Mouse (Mus musculus) naive thymus-derived CD4-positive, alpha-beta T cell, adult 5 months (primary cell): ENCODE measurements around the gene Bag6. TPM values are rescaled to one million over a fixed set of nuclear protein-coding genes. Genes with fewer than 3 reads are reported as not detected.

ENCODE experiments used
- polyA plus RNA-seq: library from polyadenylated mRNA; unstranded; fragments of 100-300 nt; shearing (Covaris generic); gene quantifications from one replicate; pipeline ENCODE4 v1.2.1, GENCODE M21; 2017

Bag6 gene
- polyA plus RNA-seq: 77.8 TPM

DNA sequence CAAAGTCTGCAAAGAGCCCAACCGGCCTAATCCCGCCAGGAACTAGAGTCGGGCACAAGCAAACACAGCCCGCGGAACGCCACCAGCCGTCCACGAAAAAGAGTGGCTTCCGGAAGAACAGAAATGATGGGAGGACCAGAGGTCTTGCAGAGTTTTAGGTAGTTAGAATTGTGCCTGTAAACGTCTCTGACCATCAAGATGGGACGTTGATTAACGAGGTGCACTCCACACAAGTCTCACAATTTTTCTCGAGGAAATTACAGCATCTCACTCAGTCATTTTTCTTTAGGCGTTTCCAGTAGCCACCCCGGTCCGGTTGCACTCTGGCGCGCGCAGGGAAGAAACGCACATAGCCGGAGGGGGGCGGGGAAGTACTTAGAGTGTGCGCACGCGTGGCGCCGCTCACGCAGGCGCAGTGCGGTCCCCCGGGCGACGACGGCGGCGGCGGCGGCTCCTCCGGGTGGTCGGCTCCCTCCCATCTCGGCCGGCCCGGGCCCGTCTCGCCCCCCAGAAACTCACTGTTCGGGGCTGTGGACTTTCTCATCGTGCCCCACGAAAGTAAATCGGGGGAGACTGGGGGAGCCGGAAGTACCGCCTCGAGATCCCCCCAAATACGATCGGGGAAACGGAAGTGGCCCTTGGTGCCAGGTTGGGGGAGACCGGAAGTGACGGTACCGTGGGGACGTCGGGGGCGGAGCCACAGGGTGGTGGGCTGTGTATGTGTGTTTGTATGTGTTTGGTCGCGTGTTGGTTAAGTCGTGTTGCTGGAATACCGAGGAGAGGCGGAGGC is at the start of gene Bag6:
Bag6 (plus strand) TSS at position 378 of the 790 bp plus-strand sequence.

DNA sequence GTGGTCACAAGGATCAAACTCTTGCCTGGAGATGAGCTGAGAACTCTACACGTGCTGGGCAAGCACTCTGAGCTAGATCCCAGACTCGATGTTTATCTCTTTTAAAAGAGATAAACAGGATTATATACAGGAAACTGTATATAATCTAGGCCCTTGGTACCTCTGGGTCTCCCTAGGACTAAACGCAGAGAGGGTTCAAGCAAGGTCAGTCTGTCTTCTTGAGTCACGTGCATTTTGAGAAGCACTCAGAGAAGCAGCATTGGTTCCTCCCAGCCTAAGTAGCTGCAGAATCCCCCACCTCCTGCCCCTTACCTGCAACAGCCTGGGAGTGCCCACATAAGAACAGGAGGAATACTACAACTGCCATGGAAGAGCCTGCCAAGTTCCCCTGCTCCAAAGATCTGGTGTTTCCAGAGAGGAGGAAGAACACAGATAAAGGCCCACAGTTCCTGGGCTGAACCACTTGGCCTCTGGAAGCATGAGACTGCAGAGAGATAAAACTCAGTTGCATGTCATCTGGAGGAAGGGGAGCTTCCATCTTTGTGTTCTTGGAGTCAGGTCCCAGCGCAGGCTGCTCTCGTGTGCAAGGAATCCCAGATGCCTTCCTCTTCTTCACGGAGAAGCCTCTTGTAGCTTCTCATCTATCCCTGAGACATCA is 49.6 kb upstream of the Bag6 start, which contains the start of gene Ly6g6f:
Ly6g6f (minus strand) TSS at position 403 of the 658 bp plus-strand sequence.

DNA sequence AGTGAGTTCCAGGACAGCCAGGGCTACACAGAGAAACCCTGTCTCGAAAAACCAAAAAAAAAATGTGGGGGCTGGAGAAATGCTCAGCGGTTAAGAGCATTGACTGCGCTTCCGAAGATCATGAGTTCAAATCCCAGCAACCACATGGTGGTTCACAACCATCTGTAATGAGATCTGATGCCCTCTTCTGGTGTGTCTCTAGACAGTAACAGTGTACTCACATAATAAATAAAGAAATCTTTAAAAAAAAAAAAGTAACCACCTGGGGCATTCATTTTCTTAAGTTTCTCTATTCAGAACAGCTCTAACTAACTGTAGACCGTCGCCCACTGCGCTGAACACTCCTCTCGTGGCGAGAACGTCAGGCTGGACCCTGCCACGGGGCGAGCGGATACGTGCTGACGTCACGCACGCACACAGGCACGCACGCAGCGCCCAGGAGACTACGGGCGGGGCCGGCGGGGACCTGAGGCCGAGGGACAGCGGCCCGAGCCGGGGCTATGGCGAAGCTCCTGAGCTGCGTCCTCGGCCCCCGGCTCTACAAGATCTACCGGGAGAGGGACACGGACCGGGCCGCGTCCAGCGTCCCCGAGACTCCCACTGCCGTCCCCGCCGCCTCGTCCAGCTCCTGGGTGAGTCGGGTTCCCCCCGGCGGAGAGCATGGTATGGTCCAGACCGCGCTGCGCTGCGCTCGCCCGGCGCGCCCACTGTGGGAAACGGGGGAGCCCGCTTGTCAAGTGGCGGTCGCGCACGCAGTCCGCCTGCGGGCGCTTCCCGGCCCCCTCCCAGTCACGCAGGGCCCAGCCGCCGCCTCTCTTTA is 45.9 kb upstream of the Bag6 start, which contains the start of gene Abhd16a:
Abhd16a (plus strand) TSS at position 439 of the 820 bp plus-strand sequence.

DNA sequence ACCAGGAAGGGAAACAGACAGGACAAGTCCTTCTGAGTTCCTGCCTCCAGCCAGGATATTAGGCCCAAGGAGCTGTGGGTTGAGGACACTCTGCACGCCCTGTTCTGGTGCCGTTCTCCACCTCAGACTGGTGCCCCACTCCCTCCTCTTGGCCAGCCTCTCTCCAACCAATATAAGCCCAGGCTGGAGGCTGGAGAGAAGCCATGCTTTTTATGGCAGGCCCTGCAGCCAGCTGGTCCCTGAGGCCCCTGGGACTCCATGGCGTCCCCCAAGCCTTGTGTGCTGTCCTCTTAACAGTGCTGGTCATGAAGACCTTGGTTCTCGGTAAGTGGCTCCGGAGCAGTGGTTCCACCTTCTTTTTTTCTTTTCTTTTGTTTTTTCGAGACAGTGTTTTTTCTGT is 26.9 kb upstream of the Bag6 start, which contains the start of gene Ly6g5c:
Ly6g5c (plus strand) TSS at position 183 of the 400 bp plus-strand sequence.

DNA sequence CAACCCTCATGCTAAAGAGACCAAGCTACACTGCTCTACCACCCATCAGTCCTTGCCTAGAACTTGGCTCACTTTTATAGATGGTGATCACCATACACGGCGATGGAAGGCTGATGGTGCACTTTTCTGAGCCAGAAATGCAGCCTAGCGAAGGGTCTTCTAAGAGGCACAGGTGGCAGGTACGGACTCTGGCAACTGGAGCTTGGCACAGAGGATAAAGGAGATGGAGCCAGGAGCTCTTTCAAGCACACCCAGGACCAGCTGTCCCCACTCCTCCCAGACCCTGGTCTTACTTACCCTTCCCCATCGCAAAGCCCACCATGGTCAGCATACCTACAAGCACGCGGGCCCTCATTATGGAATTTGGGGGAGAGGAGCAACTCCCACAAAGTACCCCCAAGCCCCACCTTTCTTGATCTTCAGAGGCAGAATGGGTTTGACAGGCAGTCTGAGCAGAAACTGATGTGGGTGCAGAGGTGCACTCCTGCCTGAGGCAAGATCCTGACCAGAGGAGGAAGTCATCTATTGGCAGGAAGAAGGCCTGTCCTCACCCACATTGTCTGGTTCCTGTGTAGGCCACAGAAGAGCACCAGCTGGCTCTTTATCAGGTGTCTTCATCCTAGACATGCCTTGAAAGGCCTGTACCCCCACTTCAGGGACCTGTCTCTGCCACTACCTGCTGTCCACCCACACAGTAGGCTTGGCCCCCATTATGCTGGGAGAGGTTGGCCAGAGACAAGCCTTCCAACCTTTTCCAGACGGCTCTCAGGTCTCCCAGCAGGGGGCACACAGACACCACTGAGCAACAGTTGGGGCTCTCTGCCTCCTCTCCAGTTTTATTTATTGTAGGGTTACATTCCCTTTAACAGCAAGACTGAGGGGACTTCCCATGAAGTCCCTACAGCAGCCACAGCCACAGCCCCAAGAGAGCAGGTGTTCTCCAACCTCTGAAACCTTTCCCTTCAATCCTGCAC is 19.6 kb upstream of the Bag6 start, which contains the start of gene Ly6g5b:
Ly6g5b (minus strand) TSS at position 383 of the 974 bp plus-strand sequence.

DNA sequence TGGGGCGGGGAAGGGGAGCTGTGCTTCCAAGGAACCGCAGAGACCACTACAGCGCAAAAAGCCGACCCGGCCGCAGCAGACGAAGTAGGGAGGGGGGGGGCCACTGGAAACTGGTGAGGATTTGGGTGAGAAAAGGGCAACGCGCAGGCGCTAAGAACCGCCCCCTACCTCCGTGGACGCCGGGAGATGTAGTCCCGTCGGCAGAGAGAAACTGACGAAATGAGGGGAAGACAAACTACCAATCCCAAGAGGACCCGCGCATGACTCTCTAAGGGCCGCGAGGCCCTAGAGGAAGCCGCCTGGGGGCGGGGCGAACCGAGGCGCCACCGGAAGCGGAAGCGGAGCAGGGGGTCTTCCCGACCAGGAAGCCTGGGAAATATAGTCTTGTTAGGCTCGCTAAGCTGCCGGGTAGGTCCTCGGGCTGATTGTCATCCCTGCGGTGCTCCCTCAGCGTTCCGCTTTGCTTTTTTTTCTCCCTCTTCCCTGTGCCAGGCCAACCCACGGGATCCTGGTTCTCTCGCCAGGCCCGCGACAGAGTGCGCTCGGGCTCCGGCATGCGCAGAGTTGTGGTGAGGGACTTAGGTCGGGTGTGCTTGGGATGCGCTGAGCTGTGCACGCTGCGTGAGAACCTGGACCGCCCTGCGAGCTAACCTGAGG is 13.7 kb upstream of the Bag6 start, which contains the start of gene Gpank1:
Gpank1 (plus strand) TSS at position 313 of the 657 bp plus-strand sequence.

DNA sequence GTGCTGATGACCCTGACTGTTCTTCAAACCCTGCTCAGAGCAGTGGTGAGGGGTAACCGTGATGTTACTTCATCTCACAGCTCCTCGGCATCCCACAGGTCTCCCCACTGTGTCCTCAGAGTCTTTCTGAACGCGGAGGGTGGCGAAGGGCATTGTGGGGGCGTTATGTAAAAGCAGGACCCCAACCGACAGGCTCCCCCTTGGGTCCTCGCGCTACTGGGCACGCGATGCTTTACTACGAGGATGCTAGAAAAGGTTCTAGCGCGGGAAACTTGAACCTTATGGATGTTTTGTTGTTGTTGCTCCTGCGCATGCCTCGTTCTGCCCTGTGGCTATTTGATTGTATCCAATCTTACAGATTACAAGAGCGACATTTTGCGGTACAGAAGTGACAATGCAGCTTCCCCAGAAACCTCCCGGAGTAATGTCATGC is 13.1 kb upstream of the Bag6 start, which contains the start of gene Csnk2b:
Csnk2b (minus strand) TSS at position 183 of the 433 bp plus-strand sequence.

DNA sequence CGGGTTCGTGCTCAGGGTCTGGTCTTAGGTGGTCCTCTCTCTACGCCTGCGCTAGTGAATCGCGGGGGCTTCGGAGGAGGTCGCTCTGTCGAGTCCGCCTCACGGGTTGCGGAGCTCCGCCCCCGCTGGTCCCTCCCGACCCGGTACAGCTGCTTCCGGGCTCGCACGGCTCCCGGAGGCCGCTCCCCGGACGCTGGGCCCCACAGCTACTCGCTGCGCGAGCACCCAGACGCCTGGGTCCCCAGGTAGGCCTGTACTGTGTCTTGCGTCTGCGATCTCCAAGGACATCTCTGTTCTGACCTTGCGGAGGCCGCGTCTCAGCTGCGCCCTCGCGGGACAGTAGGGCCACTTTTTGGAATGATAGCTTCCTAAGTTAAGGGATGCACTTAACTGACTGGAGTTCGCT is 8.8 kb upstream of the Bag6 start, which contains the start of gene D17H6S53E:
D17H6S53E (plus strand) TSS at position 168 of the 406 bp plus-strand sequence.

DNA sequence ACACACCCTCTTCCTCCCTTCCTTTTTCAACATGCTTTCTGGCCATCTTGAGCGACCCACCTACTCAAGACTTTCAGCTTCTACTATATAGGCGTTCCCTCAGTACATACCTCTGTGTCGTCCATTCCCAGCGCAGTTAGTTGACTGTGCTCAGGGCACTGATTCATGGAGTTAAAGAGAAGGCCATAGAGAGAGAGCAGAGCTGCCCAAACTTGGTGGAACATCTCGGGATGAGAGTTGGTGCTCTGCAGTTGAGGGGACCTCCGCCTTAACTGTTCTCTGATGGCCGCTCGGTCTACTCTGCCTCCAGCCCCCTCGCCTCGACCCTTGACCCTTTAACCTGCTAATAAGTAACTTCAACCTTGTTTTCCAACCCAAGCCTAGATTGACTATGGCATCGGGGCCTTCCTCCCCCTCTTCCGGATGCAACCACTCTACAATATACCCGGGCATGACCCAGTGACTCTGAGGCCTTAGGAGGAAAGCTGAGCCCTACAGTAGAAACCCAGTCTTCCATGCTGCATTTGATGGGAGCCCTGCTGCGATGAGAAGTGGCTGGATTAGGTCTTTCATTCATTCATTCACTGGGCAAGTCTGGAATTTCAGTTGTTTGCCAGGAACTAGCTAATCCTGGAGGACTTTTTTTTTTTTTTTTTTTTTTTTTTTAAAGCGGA is 3.3 kb upstream of the Bag6 start, which contains the start of gene Apom:
Apom (minus strand) TSS at position 551 of the 674 bp plus-strand sequence.

DNA sequence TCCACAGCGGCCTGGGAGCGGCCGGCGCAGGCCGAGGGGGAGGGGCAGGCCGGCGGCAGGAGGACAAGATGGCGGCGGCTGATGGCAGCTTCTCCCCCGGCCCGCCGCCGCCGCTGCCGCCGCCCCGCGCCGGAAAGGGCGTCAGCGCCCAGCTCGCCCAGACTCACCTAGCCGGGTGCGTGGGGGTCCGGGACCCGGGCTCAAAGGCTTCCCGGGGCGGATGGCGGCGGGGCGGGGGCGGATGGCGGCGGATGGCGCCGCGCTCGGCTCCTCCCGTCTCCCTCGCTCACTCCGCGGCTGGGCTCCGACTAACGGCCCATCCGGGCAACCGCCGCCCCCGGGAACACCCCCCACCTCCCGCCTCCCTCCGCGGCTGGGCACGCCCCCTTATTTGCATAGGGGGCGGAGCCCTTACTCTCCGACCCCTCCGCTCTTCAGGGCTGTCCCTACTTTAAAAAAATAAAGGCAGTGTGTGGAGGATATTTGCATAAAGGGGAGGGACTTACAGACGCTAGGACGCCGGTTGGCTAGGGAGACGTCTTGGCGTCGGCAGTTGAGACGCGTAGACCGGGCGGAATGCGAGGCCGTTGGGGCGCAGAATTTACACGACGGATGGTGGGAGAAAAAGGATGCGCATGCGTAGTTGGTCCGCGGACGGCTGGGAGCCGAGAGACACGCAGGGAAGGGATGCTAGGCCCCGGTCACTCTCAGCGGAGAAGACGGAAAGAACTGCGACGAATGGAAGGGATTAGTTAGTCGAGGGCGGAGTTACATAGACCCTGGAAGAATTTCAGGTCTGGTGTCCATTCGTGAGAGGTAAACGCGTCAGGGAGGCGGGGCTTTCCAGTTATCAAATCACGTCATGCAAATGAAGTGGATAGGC is 29.8 kb downstream of the Bag6 start, which contains the start of gene Prrc2a:
Prrc2a (minus strand) TSS at position 330 of the 883 bp plus-strand sequence.

DNA sequence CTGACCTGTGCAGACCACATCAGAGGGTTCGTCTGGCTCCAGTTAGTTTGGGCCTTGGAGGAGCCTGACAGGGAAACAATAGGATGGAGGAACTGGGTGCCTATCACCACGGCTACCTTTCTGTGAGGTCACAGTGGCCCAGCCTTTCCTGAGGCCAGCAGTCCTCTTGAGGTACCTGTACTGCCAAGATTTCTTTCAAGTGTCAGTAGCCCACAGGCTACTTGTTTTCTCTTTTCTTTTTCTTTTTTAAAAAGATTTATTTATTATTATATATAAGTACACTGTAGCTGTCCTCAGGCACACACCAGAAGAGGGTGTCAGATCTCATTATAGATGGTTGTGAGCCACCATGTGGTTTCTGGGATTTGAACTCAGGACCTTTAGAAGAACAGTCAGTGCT is 41.0 kb downstream of the Bag6 start, which contains the start of gene Aif1:
Aif1 (minus strand) TSS at position 101 of the 400 bp plus-strand sequence.

DNA sequence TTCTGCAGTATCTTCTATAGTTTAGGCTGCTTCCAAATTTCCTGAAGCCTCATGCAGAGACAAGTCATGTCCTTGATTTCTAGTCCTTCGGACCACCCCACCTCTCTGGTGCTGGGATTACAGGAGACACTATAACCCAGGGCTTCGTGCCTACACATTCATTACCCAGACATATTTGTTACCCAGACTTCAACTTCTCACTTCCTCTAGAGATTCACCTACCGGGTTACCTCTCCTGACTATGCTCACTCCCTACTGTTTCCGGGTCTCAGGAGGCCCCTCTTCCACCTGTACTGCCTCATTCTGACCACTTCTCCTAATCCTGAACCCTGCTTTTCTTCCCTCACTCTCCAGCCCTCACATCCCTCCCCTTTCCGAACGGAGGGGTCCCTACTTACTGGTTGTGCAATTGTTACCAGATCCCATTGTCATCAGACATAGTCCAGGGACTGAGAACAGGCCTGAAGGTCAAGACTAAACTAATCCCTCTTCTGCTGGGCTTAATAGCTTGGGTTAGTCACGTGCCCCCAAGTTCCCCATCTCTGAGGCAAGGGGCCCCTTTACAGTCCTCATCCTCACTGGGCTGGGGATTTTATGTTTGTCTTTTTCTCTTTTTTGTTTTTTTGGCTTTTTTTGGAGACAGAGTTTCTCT is 53.1 kb downstream of the Bag6 start, which contains the start of gene Lst1:
Lst1 (minus strand) TSS at position 481 of the 652 bp plus-strand sequence.

DNA sequence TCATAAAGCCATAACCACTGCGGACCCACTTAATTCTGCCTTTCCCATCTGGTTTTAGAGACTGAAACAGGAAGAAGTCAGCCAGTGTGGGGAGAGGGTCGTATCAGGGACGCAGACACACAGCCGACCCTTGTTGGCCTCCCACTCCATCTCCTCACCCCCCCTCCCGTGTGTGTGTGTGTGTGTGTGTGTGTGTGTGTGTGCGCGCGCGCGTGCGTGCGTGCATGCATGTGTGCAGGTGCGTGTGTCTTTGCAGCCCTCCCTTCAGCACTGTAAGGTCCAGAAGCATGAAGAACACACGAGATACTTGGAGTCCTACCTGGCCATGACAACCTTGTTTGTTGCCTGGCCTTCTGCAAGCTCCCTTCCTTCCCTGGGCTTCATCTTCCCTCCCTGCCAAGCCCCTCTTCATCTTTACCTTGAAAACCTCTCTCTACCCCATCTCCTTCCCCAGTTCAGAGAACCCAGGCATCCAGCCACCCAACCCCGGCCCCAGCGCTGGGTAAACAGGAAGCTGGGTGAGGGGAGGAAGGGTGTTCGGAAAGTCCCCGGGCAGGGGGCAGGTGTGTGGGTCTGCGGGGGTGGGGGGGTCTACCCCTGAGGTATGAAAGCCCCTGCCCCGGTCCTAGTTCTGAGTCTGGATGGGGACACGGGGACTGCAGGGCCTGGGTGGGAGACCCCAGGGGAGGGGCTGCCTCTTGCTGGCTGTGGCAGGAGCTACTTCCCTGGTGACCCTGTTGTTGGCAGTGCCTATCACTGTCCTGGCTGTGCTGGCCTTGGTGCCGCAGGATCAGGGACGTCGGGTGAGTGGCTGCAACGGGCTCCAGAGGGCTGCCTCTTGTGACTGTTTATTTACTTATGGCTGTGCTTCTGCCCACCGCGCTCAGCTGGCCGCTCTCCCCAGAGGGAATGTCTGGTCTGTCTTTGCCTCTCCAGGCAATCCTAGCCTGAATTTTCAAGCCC is 59.2 kb downstream of the Bag6 start, which contains the start of gene Ltb:
Ltb (plus strand) TSS at position 559 of the 963 bp plus-strand sequence.

